Mouse (Mus musculus) heart, adult 2 months (tissue): Measurements from ENCODE around the gene Irf2bp2. TPM values are rescaled to one million over a fixed set of nuclear protein-coding genes. Genes with fewer than 3 reads are reported as not detected.
"Not testable (repeated sequence)": the region's sequence is repeated elsewhere in the genome, so short reads cannot be mapped to it uniquely, and the experiment has no call there.

Experiments used
- DNase-seq, 2 experiments: peaks; one replicate each; pipeline ENCODE4 v3.0.0; 2021
- H3K27ac ChIP-seq: fragments of 200-600 bp; 2 replicates; pipeline ENCODE4 v1.8.1; 2022
- H3K27me3 ChIP-seq: fragments of 200-500 bp; 2 replicates; pipeline ENCODE4 v1.6.1; 2012; ENCODE audit warnings: mild to moderate bottlenecking, low read length, inconsistent platforms, mixed read lengths; ENCODE audit not compliant: control insufficient read depth, insufficient read depth
- H3K36me3 ChIP-seq: fragments of 200-500 bp; 2 replicates; pipeline ENCODE4 v1.6.1; 2012; ENCODE audit warnings: low read length, inconsistent platforms; ENCODE audit not compliant: control insufficient read depth, insufficient read depth
- H3K4me1 ChIP-seq: fragments of 200-500 bp; 2 replicates; pipeline ENCODE4 v1.6.1; 2011; ENCODE audit warnings: low read length; ENCODE audit not compliant: control insufficient read depth, insufficient read depth
- H3K4me3 ChIP-seq: fragments of 200-600 bp; 2 replicates; pipeline ENCODE4 v1.8.1; 2022
- H3K79me2 ChIP-seq: fragments of 200-500 bp; replicated peaks from 2 replicates; pipeline ENCODE4 v1.6.1; 2012; ENCODE audit warnings: mild to moderate bottlenecking, inconsistent platforms, low read length, moderate library complexity, mixed read lengths; ENCODE audit not compliant: control insufficient read depth, insufficient read depth
- H3K9ac ChIP-seq: fragments of 200-500 bp; 2 replicates; pipeline ENCODE4 v1.6.1; 2012; ENCODE audit warnings: low read depth, mild to moderate bottlenecking, control low read depth, inconsistent platforms, low read length, mixed read lengths
- CTCF ChIP-seq: fragments of 200-600 bp; IDR thresholded peaks from 2 replicates; pipeline ENCODE4 v1.8.1; 2022; ENCODE audit warnings: antibody characterized with exemption, mild to moderate bottlenecking, moderate library complexity
- EP300 ChIP-seq: fragments of 200-500 bp; IDR thresholded peaks from 2 replicates; pipeline ENCODE4 v1.6.1; 2011; ENCODE audit warnings: low read depth, low read length, control low read depth; ENCODE audit not compliant: insufficient read depth
- POLR2A ChIP-seq: fragments of 200-500 bp; IDR thresholded peaks from 2 replicates; pipeline ENCODE4 v1.6.1; 2011; ENCODE audit warnings: mild to moderate bottlenecking, low read depth, low read length, control low read depth; ENCODE audit not compliant: insufficient read depth
- WGBS: fragments of 180-500 bp; shearing (Covaris S2); methylation state at CpG from one replicate; pipeline ENCODE4 v1.1.7; 2018; 5-methylcytosine and 5-hydroxymethylcytosine counted together
- intact Hi-C: fragments of 180-260 bp; cut with DNase I; formaldehyde crosslinking; loops from one replicate; pipeline ENCODE4 v1.15.1; 2025
- polyA plus RNA-seq: library from polyadenylated mRNA; depleted of rRNA; stranded (reverse); fragments of >200 nt; gene quantifications from 2 replicates; pipeline ENCODE4 v1.2.3, GENCODE M21; 2012
- total RNA-seq, 2 experiments: library from RNA; stranded (reverse); gene quantifications; 2 replicates each; pipeline ENCODE4 v1.2.3; 2021

Irf2bp2 gene
- total and polyA plus RNA-seq, 3 experiments = 33.8 to 132 (median 56.3) TPM

DNA sequence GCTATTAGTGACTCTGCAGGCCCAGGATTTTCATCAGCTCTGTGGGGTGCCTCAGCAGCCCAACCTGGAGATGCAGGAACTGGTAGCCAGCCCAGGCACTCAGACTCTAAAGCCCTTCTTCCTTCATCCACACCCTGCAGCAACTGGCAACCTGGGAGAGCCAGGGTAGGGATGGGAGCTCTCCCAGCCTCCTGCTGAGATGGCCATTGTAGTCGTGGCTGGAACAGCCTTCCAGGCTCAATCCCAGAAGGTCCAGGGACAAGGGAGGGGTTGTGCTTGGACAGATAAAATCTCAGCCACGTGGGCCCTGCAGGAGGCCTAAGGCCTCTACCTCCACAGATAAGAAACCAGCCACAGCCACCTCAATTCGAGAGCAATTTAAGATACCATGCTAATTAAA, 16.9 kb upstream of the Irf2bp2 start:
- Histone ChIP-seq H3K4me3 (no peak overlapping the region), H3K9ac (no peak overlapping the region), H3K79me2 (no peaks in the 10 kb centered on the region), H3K27ac (no peak overlapping the region), H3K4me1 (peaks cover 17% of the 10 kb centered on the region), H3K36me3 (no peaks in the 10 kb centered on the region), H3K27me3 (no peaks in the 10 kb centered on the region)
- no peak for DNase-seq
- WGBS = 32% methylated on average over 3 of the region's 3 CpGs
- no peak for TF ChIP-seq POLR2A
- no peak for TF ChIP-seq CTCF
- no peak for TF ChIP-seq EP300
- intact Hi-C loops = no loop called here

DNA sequence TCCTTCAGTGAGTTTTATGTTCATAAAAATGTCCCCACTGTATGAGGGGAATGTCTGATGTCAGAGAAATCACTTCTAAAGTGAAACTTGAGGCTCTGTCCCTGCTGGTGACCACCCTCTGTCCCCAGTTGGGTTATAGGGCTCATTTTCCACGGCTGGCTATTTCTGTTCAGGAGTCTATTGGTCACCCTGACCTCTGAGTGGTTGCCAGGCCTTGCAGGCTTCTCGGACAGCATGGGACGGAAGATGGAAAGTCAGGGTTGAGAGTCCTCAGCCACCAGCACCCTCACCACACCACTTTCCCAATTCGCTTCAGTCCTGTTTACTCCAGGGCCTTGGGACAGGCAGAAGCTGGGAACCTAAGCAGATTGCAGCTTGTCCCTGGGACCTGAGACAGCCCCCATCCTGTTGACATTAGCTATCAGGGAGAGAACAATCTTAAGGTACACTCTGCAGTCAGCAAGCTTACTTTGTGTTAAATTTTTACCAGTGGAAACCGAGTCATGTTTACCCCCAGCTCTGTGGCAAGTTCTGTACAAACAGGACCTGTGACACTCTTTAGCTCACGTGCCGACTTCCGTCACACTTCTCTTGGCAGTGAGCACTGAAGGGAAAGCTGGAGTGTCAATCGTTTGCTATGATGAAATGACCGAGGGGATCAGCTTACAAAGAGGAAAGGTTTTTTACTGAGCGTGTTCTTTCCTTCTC, 15.9 kb upstream of the Irf2bp2 start:
- Histone ChIP-seq H3K4me1 (peaks cover 7% of the 10 kb centered on the region), H3K27ac (no peak overlapping the region), H3K4me3 (no peak overlapping the region), H3K9ac (no peak overlapping the region), H3K27me3 (no peaks in the 10 kb centered on the region), H3K36me3 (no peaks in the 10 kb centered on the region), H3K79me2 (no peaks in the 10 kb centered on the region)
- WGBS = 77% methylated on average over 11 of the region's 11 CpGs
- no peak for TF ChIP-seq EP300
- no peak for TF ChIP-seq POLR2A
- no peak for TF ChIP-seq CTCF
- intact Hi-C loops = no loop called here
- no peak for DNase-seq

DNA sequence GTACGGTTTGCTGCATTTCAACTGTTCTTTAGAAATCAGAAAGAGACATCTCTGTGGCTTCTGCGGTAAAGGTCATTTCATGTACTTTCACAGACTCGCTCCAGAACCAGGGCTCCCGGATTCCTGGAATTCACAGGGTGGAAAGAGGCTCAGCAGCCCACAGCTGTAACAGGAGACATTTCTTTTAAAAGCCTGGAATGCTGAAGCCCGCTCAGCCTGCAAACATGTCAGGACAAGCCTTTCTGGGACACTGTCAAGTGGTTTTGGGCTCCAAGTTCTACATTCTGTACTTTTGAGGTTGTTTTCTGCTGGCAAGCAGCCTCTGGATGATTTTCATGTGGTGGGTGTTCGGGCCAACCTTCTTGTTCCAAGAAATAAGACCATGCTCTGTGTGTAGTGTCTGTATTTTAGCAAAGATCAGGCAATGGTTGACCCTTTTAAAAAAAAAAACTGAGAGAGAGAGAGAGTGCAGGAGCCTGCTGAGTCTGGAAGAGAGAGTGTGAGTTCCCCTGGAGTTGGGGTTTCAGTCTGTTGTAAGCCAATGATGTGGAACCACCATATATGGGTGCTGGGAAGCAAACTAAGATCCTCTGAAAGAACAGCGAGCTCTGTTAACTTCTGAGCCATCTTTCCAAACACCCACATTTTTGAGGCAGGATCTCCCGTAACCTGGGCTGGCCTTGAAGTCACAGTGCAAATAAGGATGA, 9.6 kb upstream of the Irf2bp2 start:
- no peaks in the 10 kb centered on the region for H3K79me2 ChIP-seq
- peaks cover 5% of the 10 kb centered on the region for H3K4me1 ChIP-seq
- WGBS = 46% methylated on average over 8 of the region's 8 CpGs
- TF ChIP-seq EP300 (no peak), CTCF (no peak), POLR2A (no peak)
- no peaks in the 10 kb centered on the region; the same call in 1 of the 2 replicates for H3K36me3 ChIP-seq
- no peak overlapping the region for H3K4me3 ChIP-seq
- peak overlapping the region; percentile 28 for H3K27ac ChIP-seq
- intact Hi-C loops = no loop called here
- H3K9ac ChIP-seq = no peak overlapping the region
- DNase-seq = peak in 1 of 2 experiments; percentile 62
- no peaks in the 10 kb centered on the region for H3K27me3 ChIP-seq

DNA sequence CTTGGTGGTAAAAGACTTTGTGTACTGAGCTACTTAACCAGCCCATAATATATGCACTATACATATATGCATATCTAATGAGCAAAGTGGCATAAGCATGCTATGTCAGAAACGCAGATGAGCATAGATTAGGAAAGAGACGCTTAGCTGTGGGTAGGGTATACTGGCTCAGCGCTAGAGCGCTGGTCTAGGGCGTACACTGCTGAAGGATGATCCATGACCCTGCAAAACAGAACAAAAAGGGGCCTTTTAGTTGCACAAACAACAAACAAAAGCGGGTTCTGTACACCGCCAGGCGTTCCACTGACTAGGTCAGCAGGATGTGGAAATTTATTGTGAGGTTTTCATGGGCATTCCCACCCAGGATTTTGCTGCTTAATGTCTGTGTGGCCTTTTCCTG, 8.9 kb upstream of the Irf2bp2 start:
- intact Hi-C loops = no loop called here
- H3K9ac ChIP-seq = no peak overlapping the region
- H3K27ac ChIP-seq = peak overlapping the region; percentile 28
- H3K4me1 ChIP-seq = peaks cover 5% of the 10 kb centered on the region
- H3K79me2 ChIP-seq = no peaks in the 10 kb centered on the region
- H3K36me3 ChIP-seq = no peaks in the 10 kb centered on the region; the same call in 1 of the 2 replicates
- 78% methylated on average over 8 of the region's 8 CpGs for WGBS
- TF ChIP-seq EP300 = no peak
- TF ChIP-seq CTCF = no peak
- TF ChIP-seq POLR2A = no peak
- DNase-seq = no peak
- no peaks in the 10 kb centered on the region for H3K27me3 ChIP-seq
- H3K4me3 ChIP-seq = no peak overlapping the region

DNA sequence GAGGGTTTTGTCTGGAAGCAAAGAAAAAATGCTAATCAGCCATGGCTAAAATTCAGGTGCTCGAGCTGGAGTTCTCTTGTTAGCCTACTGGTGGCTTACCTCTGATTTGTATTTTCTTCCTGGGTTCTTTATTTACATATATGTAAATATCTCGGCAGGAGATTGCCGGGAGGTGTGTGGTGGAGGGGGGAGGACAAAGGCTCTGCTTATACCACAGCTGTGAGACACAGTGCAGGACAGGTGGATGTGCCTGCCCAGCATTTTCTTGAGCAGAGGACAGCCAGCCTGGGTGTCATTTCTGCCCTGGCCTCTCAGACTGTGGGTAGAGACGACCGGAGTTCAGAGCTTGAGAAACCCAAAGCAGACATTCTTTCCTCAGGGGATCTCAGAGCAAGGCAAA, 7.5 kb upstream of the Irf2bp2 start:
- no peak for DNase-seq
- H3K27ac ChIP-seq = no peak overlapping the region
- peaks cover 9% of the 10 kb centered on the region for H3K4me1 ChIP-seq
- TF ChIP-seq CTCF (no peak), EP300 (no peak), POLR2A (no peak)
- no peaks in the 10 kb centered on the region for H3K27me3 ChIP-seq
- H3K36me3 ChIP-seq = no peaks in the 10 kb centered on the region; the same call in 1 of the 2 replicates
- intact Hi-C loops = loop anchor here (2.0 kb wide), 1 partner anchor 13 kb away; no protein-coding TSS in a partner anchor
- H3K79me2 ChIP-seq = no peaks in the 10 kb centered on the region
- H3K4me3 ChIP-seq = no peak overlapping the region
- 78% methylated on average over 5 of the region's 5 CpGs for WGBS
- H3K9ac ChIP-seq = no peak overlapping the region

DNA sequence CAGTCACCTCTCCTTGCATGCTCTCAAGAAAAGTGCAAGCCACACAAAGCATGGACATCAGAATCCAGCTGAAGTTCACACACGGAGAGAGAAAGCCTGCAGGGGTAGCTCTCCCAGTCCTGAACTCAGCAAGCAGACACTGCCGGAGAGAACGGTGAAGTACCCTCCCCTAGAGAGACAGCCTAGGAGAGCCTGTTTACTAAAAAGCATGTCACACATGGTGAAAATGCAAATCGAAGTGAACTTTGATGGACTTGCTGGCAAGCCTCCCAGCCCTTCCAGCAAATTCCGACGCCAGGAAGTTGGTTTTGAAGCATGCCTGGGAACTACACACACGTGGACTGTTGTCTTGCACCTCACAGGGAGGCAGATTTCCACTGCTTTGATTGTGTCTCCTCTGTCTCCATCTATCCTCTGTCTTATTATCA, 7.0 kb upstream of the Irf2bp2 start:
- 11% methylated on average over 7 of the region's 7 CpGs for WGBS
- Histone ChIP-seq H3K4me3 (no peak overlapping the region), H3K27me3 (no peaks in the 10 kb centered on the region), H3K36me3 (no peaks in the 10 kb centered on the region; the same call in 1 of the 2 replicates), H3K27ac (peak overlapping the region; percentile 4; the same call in 1 of the 2 replicates), H3K9ac (no peak overlapping the region), H3K79me2 (no peaks in the 10 kb centered on the region), H3K4me1 (peaks cover 10% of the 10 kb centered on the region)
- TF ChIP-seq CTCF (no peak), EP300 (0 out of 2 replicates have a peak, but pooled peaks have one; percentile 14)
- intact Hi-C loops = loop anchor here (2.0 kb wide), 1 partner anchor 14 kb away; no protein-coding TSS in a partner anchor
- DNase-seq = no peak

DNA sequence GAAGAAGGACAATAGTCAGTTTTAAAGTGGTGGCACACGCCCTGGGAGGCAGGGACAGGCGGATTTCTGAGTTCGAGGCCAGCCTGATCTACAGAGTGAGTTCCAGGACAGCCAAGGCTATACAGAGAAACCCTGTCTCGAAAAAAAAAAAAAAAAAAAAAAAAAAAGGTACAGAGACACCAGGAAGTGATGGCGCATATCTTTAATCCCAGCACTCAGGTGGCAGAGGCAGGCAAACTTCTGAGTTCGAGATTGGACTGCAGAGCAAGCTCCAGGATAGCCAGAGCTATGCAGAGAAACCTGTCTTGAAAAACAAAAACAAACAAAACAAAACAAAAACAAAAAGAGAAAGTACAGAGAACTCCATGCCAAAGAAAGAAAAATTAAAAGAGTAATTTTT, 6.6 kb upstream of the Irf2bp2 start:
- not testable (repeated sequence) for H3K36me3 ChIP-seq, H3K79me2 ChIP-seq, H3K27ac ChIP-seq, H3K4me3 ChIP-seq, H3K27me3 ChIP-seq, DNase-seq, H3K9ac ChIP-seq
- intact Hi-C loops = loop anchor here (2.0 kb wide), 1 partner anchor 14 kb away; no protein-coding TSS in a partner anchor
- WGBS = 83% methylated on average over 6 of the region's 6 CpGs
- peaks cover 11% of the 10 kb centered on the region for H3K4me1 ChIP-seq
